Mouse (Mus musculus) NIH3T3 (cell line): ENCODE results near the gene Dennd6a.
A peak's percentile ranks its signal among the peaks of the same experiment; 100 is the strongest.
"Not testable (repeated sequence)": the region's sequence is repeated elsewhere in the genome, so short reads cannot be mapped to it uniquely, and the experiment has no call there.

Experiments
- DNase-seq: peaks from one replicate; pipeline ENCODE4 v3.0.0-alpha.2; 2012; ENCODE audit warnings: low read depth

Dennd6a gene

GRCm38 (mm10) chr14:26573556-26573955, at the start of gene Dennd6a:
Dennd6a (plus strand) TSS chr14:26573856.
- not testable (repeated sequence) for DNase-seq

- DNase-seq = no peak
These were observed 47.7 kb upstream of the Dennd6a start for GRCm38 (mm10) chr14:26525955-26526354.

- DNase-seq = no peak
These were observed 45.4 kb upstream of the Dennd6a start for GRCm38 (mm10) chr14:26528296-26528695.

- peak; percentile 15 for DNase-seq
These were observed 43.3 kb upstream of the Dennd6a start for GRCm38 (mm10) chr14:26530350-26530749.

- peak; percentile 37 for DNase-seq
These were observed 42.0 kb upstream of the Dennd6a start for GRCm38 (mm10) chr14:26531410-26532313.

- DNase-seq = no peak
These were observed 40.9 kb upstream of the Dennd6a start for GRCm38 (mm10) chr14:26532752-26533151.

GRCm38 (mm10) chr14:26533267-26533666, 40.4 kb upstream of the Dennd6a start:
- DNase-seq = no peak

GRCm38 (mm10) chr14:26533821-26534756, 39.6 kb upstream of the Dennd6a start:
- DNase-seq = peak; percentile 48

- peak; percentile 99 for DNase-seq
These were observed 38.7 kb upstream of the Dennd6a start, which contains the start of gene Slmap for GRCm38 (mm10) chr14:26534757-26535479. Slmap (minus strand) TSS chr14:26534931.

- DNase-seq = no peak
These were observed 34.4 kb upstream of the Dennd6a start for GRCm38 (mm10) chr14:26539241-26539640.

GRCm38 (mm10) chr14:26540577-26540976, 33.1 kb upstream of the Dennd6a start:
- peak; percentile 16 for DNase-seq

GRCm38 (mm10) chr14:26542136-26542535, 31.5 kb upstream of the Dennd6a start:
- no peak for DNase-seq

- DNase-seq = no peak
These were observed 25.9 kb upstream of the Dennd6a start for GRCm38 (mm10) chr14:26547516-26548488.

GRCm38 (mm10) chr14:26550712-26551111, 22.9 kb upstream of the Dennd6a start:
- DNase-seq = peak; percentile 41

- DNase-seq = no peak
These were observed 21.2 kb upstream of the Dennd6a start for GRCm38 (mm10) chr14:26552441-26552840.

GRCm38 (mm10) chr14:26552853-26553252, 20.8 kb upstream of the Dennd6a start:
- no peak for DNase-seq

GRCm38 (mm10) chr14:26557581-26557980, 16.1 kb upstream of the Dennd6a start:
- no peak for DNase-seq

- DNase-seq = no peak
These were observed 15.1 kb upstream of the Dennd6a start for GRCm38 (mm10) chr14:26558536-26558935.

GRCm38 (mm10) chr14:26562247-26562646, 11.4 kb upstream of the Dennd6a start:
- no peak for DNase-seq

- DNase-seq = peak; percentile 44
These were observed 3.8 kb upstream of the Dennd6a start for GRCm38 (mm10) chr14:26569880-26570279.
